ENCODE assay signal across 18 mouse cellular contexts in genomic region chr4:99379983-99380382, GRCm38 (mm10).
DNase-seq lines count a peak whose midpoint lies in the region; ATAC-seq and TF ChIP-seq lines count a peak whose summit lies in the region.
"Had no signal": no experiment of that assay in that cellular context is flagged by ENCODE, and none has a peak within 500 bp of the region (broad histone marks: within the 10 kb centered on the region; RNA-seq: fewer than 3 reads in every experiment).

No protein-coding gene starts in this region.

- ATAC-seq in intestine, postnatal 0 days: no peak
- no peak for ATAC-seq in intestine, embryonic 15.5 days
- ATAC-seq in liver, postnatal 0 days: no peak
- no peak for ATAC-seq in liver, embryonic 11.5 days (replicated peaks; ENCODE audit: low FRiP score)
- ATAC-seq: intestine, embryonic 16.5 days; liver, embryonic 12.5 days; midbrain, embryonic 16.5 days had no signal

- H3K9ac ChIP-seq in intestine, postnatal 0 days (ENCODE audit: low read depth, low read length): no peak overlapping the region
- no peak overlapping the region for H3K9ac ChIP-seq in intestine, embryonic 15.5 days
- no peak overlapping the region for H3K9ac ChIP-seq in liver, postnatal 0 days (replicated peaks)
- H3K9ac ChIP-seq in liver, embryonic 11.5 days (ENCODE audit: low read depth, low read length): no peak overlapping the region
- H3K9ac ChIP-seq: liver, embryonic 12.5 days had no signal

- H3K4me2 ChIP-seq in intestine, postnatal 0 days (replicated peaks; ENCODE audit: low read depth): no peak overlapping the region
- no peak overlapping the region for H3K4me2 ChIP-seq in intestine, embryonic 15.5 days (replicated peaks)
- no peak overlapping the region for H3K4me2 ChIP-seq in liver, postnatal 0 days (ENCODE audit: low read depth, low read length)
- H3K4me2 ChIP-seq in liver, embryonic 11.5 days: no peak overlapping the region
- H3K4me2 ChIP-seq: liver, embryonic 12.5 days had no signal

- H3K27me3 ChIP-seq in intestine, postnatal 0 days (replicated peaks; ENCODE audit: control insufficient read depth, insufficient read depth, low read length): no peaks in the 10 kb centered on the region
- H3K27me3 ChIP-seq in intestine, embryonic 15.5 days (replicated peaks): no peaks in the 10 kb centered on the region
- H3K27me3 ChIP-seq in liver, postnatal 0 days (ENCODE audit: insufficient read depth, low read length): no peaks in the 10 kb centered on the region
- H3K27me3 ChIP-seq in liver, embryonic 11.5 days (replicated peaks; ENCODE audit: control insufficient read depth, insufficient read depth, low read length): no peaks in the 10 kb centered on the region

- no peaks in the 10 kb centered on the region for H3K9me3 ChIP-seq in intestine, postnatal 0 days (ENCODE audit: control insufficient read depth)
- H3K9me3 ChIP-seq in intestine, embryonic 15.5 days: no peaks in the 10 kb centered on the region
- H3K9me3 ChIP-seq in liver, postnatal 0 days (ENCODE audit: low read length): no peaks in the 10 kb centered on the region
- no peaks in the 10 kb centered on the region for H3K9me3 ChIP-seq in liver, embryonic 11.5 days (ENCODE audit: control insufficient read depth, low read length)
- H3K9me3 ChIP-seq: liver, embryonic 12.5 days had no signal

- TF ChIP-seq CTCF in intestine, postnatal 0 days (IDR thresholded peaks at IDR 0.05; ENCODE audit: low read depth): peak; percentile 45
- 0 out of 2 replicates have a peak, but pooled peaks have one; percentile 17 for TF ChIP-seq CTCF in liver, postnatal 0 days (IDR thresholded peaks at IDR 0.05; ENCODE audit: low read depth)

- no peak overlapping the region for H3K4me3 ChIP-seq in intestine, postnatal 0 days (ENCODE audit: low read depth, low read length)
- H3K4me3 ChIP-seq in intestine, embryonic 15.5 days (replicated peaks): no peak overlapping the region
- H3K4me3 ChIP-seq in liver, postnatal 0 days (ENCODE audit: low read depth, low read length): no peak overlapping the region
- H3K4me3 ChIP-seq in liver, embryonic 11.5 days (ENCODE audit: low read depth, low read length): no peak overlapping the region
- H3K4me3 ChIP-seq: erythroblast, embryonic 14.5 days; liver, embryonic 12.5 days had no signal

- TF ChIP-seq EP300 in liver, postnatal 0 days (IDR thresholded peaks at IDR 0.05; ENCODE audit: low read depth): no peak

- no peak overlapping the region for H3K27ac ChIP-seq in intestine, postnatal 0 days (ENCODE audit: low read depth, low read length)
- no peak overlapping the region for H3K27ac ChIP-seq in intestine, embryonic 15.5 days
- H3K27ac ChIP-seq in liver, postnatal 0 days (ENCODE audit: low read depth): no peak overlapping the region
- H3K27ac ChIP-seq in liver, embryonic 11.5 days (ENCODE audit: low read depth, low read length): no peak overlapping the region
- H3K27ac ChIP-seq: liver, embryonic 12.5 days had no signal

- H3K36me3 ChIP-seq in intestine, postnatal 0 days (ENCODE audit: control insufficient read depth, insufficient read depth): no peaks in the 10 kb centered on the region
- H3K36me3 ChIP-seq in intestine, embryonic 15.5 days: no peaks in the 10 kb centered on the region
- H3K36me3 ChIP-seq in liver, postnatal 0 days (replicated peaks; ENCODE audit: insufficient read depth, low read length): no peaks in the 10 kb centered on the region
- H3K36me3 ChIP-seq in liver, embryonic 11.5 days (ENCODE audit: control insufficient read depth, insufficient read depth, low read length): no peaks in the 10 kb centered on the region
- H3K36me3 ChIP-seq: G1E; liver, embryonic 12.5 days had no signal

- no peaks in the 10 kb centered on the region for H3K4me1 ChIP-seq in intestine, postnatal 0 days (replicated peaks; ENCODE audit: control insufficient read depth, insufficient read depth, low read length)
- no peaks in the 10 kb centered on the region for H3K4me1 ChIP-seq in intestine, embryonic 15.5 days (replicated peaks)
- no peaks in the 10 kb centered on the region for H3K4me1 ChIP-seq in liver, postnatal 0 days (ENCODE audit: insufficient read depth)
- no peaks in the 10 kb centered on the region for H3K4me1 ChIP-seq in liver, embryonic 11.5 days (replicated peaks; ENCODE audit: control insufficient read depth, insufficient read depth, low read length)
- H3K4me1 ChIP-seq: liver, embryonic 12.5 days had no signal

- DNase-seq in cerebellum, postnatal 10 days: peak; percentile 29 to 37
- no peak for DNase-seq in cerebellum, adult 11-12 months
- DNase-seq in liver, postnatal 0 days: no peak
- DNase-seq in liver, embryonic 11.5 days (ENCODE audit: low spot score): no peak
- DNase-seq in brain, adult 2 months (ENCODE audit: low read depth, low spot score): peak; percentile 64
- DNase-seq in left cerebral cortex, adult 8-10 months (ENCODE audit: low spot score in 2 of 2): no peak
- DNase-seq: B cell, adult 2 months; cerebellum, postnatal 36 days; heart, adult 18-20 months; heart, postnatal 4 days; lung, postnatal 4 days had no signal

- 88% methylated on average over 4 of the region's 4 CpGs for WGBS in intestine, postnatal 0 days
- WGBS in intestine, embryonic 15.5 days: 92% methylated on average over 4 of the region's 4 CpGs
- 83% methylated on average over 4 of the region's 4 CpGs for WGBS in liver, postnatal 0 days (ENCODE audit: insufficient replicate concordance)
- WGBS in liver, embryonic 11.5 days: 83% methylated on average over 4 of the region's 4 CpGs

Comparison
In these comparisons a context has a peak if more than half of its experiments do, and no peak if none do; other contexts are left out.
1. DNase-seq: peak in cerebellum, postnatal 10 days (2 of 2) and brain, adult 2 months (single experiment); none in cerebellum, adult 11-12 months (single experiment), liver, postnatal 0 days (single experiment), liver, embryonic 11.5 days (single experiment) and left cerebral cortex, adult 8-10 months (0 of 2).